Mouse (Mus musculus): ENCODE measurements around the gene Cacna2d3. TPM values are rescaled to one million over a fixed set of nuclear protein-coding genes. Genes with fewer than 3 reads are reported as not detected.

Gene Cacna2d3
- total RNA-seq, 1 experiment = 0.40 TPM

- in situ Hi-C loops (cut with MboI; ENCODE audit: low sequenced_read_pairs in 2 of 2, unreplicated experiment in 2 of 2) = loop anchor here in 1 of 2 experiments (25.0 kb wide), 1 partner anchor 298 kb away; no protein-coding TSS in a partner anchor
- DNase-seq (ENCODE audit: low read depth, low spot score) = no peak
- H3K36me3 ChIP-seq (ENCODE audit: control insufficient read depth, insufficient read depth, low read length, poor library complexity, severe bottlenecking) = no peaks in the 10 kb centered on the region
- no peak overlapping the region for H3K4me3 ChIP-seq (ENCODE audit: insufficient read depth in 1 of 2, low read depth in 1 of 2, low read length in 2 of 2, poor library complexity in 1 of 2, severe bottlenecking in 1 of 2)
- no peak overlapping the region for H3K9ac ChIP-seq (ENCODE audit: insufficient read depth, low read depth, low read length, poor library complexity, severe bottlenecking)
- no peak overlapping the region for H3K27ac ChIP-seq (ENCODE audit: insufficient read depth, low read depth, low read length, poor library complexity, severe bottlenecking)
- no peaks in the 10 kb centered on the region for H3K9me3 ChIP-seq (ENCODE audit: control insufficient read depth, insufficient read depth, low read depth, low read length)
- peaks cover 0 to 5% of the 10 kb centered on the region in 2 experiments; a peak in 2 of 4 replicates for H3K4me1 ChIP-seq (ENCODE audit: control insufficient read depth in 2 of 2, insufficient read depth in 2 of 2, low read length in 2 of 2, poor library complexity in 1 of 2)
- TF ChIP-seq ZNF384 (IDR thresholded peaks at IDR 0.05; ENCODE audit: low read depth, low read length) (no peak), HCFC1 (IDR thresholded peaks at IDR 0.05; ENCODE audit: borderline replicate concordance, insufficient read depth, low read length) (no peak), MAFK (IDR thresholded peaks at IDR 0.05; ENCODE audit: insufficient read depth, low read depth, low read length) (no peak), ZC3H11A (IDR thresholded peaks at IDR 0.05; ENCODE audit: borderline replicate concordance, low read depth, low read length) (no peak), CHD2 (IDR thresholded peaks at IDR 0.05; ENCODE audit: low read depth, low read length) (no peak)
Observed at GRCm38 (mm10) chr14:29435203-29435602, 286.5 kb downstream of the Cacna2d3 start.

- no peak for TF ChIP-seq HCFC1 (IDR thresholded peaks at IDR 0.05; ENCODE audit: borderline replicate concordance, insufficient read depth, low read length)
- no peak for TF ChIP-seq ZNF384 (IDR thresholded peaks at IDR 0.05; ENCODE audit: low read depth, low read length)
- no peak for TF ChIP-seq ZC3H11A (IDR thresholded peaks at IDR 0.05; ENCODE audit: borderline replicate concordance, low read depth, low read length)
- TF ChIP-seq CHD2 (IDR thresholded peaks at IDR 0.05; ENCODE audit: low read depth, low read length) = no peak
- no peak for TF ChIP-seq MAFK (IDR thresholded peaks at IDR 0.05; ENCODE audit: insufficient read depth, low read depth, low read length)
- no peaks in the 10 kb centered on the region for H3K36me3 ChIP-seq (ENCODE audit: control insufficient read depth, insufficient read depth, low read length, poor library complexity, severe bottlenecking)
- in situ Hi-C loops (cut with MboI; ENCODE audit: low sequenced_read_pairs in 2 of 2, unreplicated experiment in 2 of 2) = loop anchor here in 1 of 2 experiments (25.0 kb wide), 1 partner anchor 296 kb away; no protein-coding TSS in a partner anchor
- H3K27ac ChIP-seq (ENCODE audit: insufficient read depth, low read depth, low read length, poor library complexity, severe bottlenecking) = no peak overlapping the region
- no peaks in the 10 kb centered on the region for H3K9me3 ChIP-seq (ENCODE audit: control insufficient read depth, insufficient read depth, low read depth, low read length)
- H3K9ac ChIP-seq (ENCODE audit: insufficient read depth, low read depth, low read length, poor library complexity, severe bottlenecking) = no peak overlapping the region
- H3K4me3 ChIP-seq (ENCODE audit: insufficient read depth in 1 of 2, low read depth in 1 of 2, low read length in 2 of 2, poor library complexity in 1 of 2, severe bottlenecking in 1 of 2) = no peak overlapping the region
- H3K4me1 ChIP-seq (ENCODE audit: control insufficient read depth in 2 of 2, insufficient read depth in 2 of 2, low read length in 2 of 2, poor library complexity in 1 of 2) = peaks cover 0 to 5% of the 10 kb centered on the region in 2 experiments; a peak in 2 of 4 replicates
- no peak for DNase-seq (ENCODE audit: low read depth, low spot score)
Observed at GRCm38 (mm10) chr14:29433716-29434115, 287.9 kb downstream of the Cacna2d3 start.

DNA sequence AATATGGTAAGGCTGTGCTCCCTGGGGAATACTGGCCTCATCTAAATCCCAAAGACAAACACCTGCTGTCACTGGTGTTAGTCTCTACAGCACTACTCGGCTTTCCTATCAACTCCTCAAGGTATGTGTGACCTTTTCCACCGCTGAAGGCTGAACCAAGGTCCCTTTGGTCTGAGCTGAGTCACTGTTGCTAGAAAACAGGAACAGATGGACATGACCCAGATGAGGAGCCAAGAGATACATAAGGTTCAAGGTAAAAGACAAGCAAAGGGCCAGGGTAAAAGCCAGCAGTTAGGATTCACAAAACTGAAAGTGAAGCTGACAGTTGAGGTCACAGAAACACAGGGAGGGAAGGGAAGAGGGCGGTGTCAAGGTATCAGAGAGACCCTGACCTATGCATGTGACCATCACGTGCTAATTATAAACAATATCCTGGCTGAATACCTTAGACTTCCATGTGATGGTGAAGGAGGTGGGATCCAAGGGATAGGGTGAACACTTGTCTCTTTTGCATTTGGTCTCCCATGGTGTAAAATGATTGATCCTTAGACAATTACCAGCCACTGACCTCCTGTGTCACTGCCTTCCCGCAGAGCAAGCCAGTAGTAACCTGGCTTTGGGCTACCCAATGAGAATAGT is 288.5 kb downstream of the Cacna2d3 start:
- TF ChIP-seq MAFK (IDR thresholded peaks at IDR 0.05; ENCODE audit: insufficient read depth, low read depth, low read length) = peak; percentile 89
- no peak for TF ChIP-seq CHD2 (IDR thresholded peaks at IDR 0.05; ENCODE audit: low read depth, low read length)
- in situ Hi-C loops (cut with MboI; ENCODE audit: low sequenced_read_pairs in 2 of 2, unreplicated experiment in 2 of 2) = loop anchor here in 1 of 2 experiments (25.0 kb wide), 1 partner anchor 296 kb away; no protein-coding TSS in a partner anchor
- Histone ChIP-seq H3K27ac (ENCODE audit: insufficient read depth, low read depth, low read length, poor library complexity, severe bottlenecking) (no peak overlapping the region), H3K9me3 (ENCODE audit: control insufficient read depth, insufficient read depth, low read depth, low read length) (no peaks in the 10 kb centered on the region), H3K4me3 (ENCODE audit: insufficient read depth in 1 of 2, low read depth in 1 of 2, low read length in 2 of 2, poor library complexity in 1 of 2, severe bottlenecking in 1 of 2) (no peak overlapping the region), H3K36me3 (ENCODE audit: control insufficient read depth, insufficient read depth, low read length, poor library complexity, severe bottlenecking) (no peaks in the 10 kb centered on the region), H3K9ac (ENCODE audit: insufficient read depth, low read depth, low read length, poor library complexity, severe bottlenecking) (no peak overlapping the region), H3K4me1 (ENCODE audit: control insufficient read depth in 2 of 2, insufficient read depth in 2 of 2, low read length in 2 of 2, poor library complexity in 1 of 2) (peaks cover 0 to 5% of the 10 kb centered on the region in 2 experiments; a peak in 2 of 4 replicates)
- peak; percentile 15 for DNase-seq (ENCODE audit: low read depth, low spot score)

DNA sequence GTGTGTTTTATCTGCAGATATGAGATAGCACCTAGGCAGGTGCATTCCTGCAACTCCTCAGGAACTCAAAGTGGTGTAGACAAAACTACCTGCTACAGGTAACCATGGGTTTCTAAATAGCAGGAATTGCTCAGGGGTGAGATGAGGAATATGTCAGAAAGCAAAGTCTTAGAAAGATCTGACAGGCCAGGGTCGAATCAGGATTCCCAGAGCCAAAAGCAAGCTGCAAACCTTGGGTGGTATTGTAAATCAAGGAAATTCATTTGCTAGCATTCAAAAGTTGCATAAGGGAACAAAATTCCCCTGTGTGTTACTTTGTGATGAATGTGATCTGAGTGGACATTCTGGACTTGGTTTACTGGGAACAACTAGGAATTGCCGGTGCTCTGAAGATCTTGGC is 291.9 kb downstream of the Cacna2d3 start:
- in situ Hi-C loops (cut with MboI; ENCODE audit: low sequenced_read_pairs in 2 of 2, unreplicated experiment in 2 of 2) = loop anchor here in 1 of 2 experiments (25.0 kb wide), 1 partner anchor 292 kb away; no protein-coding TSS in a partner anchor
- H3K4me3 ChIP-seq (ENCODE audit: insufficient read depth in 1 of 2, low read depth in 1 of 2, low read length in 2 of 2, poor library complexity in 1 of 2, severe bottlenecking in 1 of 2) = no peak overlapping the region

More for the DNA sequence above, 291.9 kb downstream of the Cacna2d3 start:
- Histone ChIP-seq H3K9ac (ENCODE audit: insufficient read depth, low read depth, low read length, poor library complexity, severe bottlenecking) (no peak overlapping the region), H3K9me3 (ENCODE audit: control insufficient read depth, insufficient read depth, low read depth, low read length) (no peaks in the 10 kb centered on the region), H3K27ac (ENCODE audit: insufficient read depth, low read depth, low read length, poor library complexity, severe bottlenecking) (no peak overlapping the region), H3K36me3 (ENCODE audit: control insufficient read depth, insufficient read depth, low read length, poor library complexity, severe bottlenecking) (no peaks in the 10 kb centered on the region), H3K4me1 (ENCODE audit: control insufficient read depth in 2 of 2, insufficient read depth in 2 of 2, low read length in 2 of 2, poor library complexity in 1 of 2) (peaks cover 0 to 5% of the 10 kb centered on the region in 2 experiments; a peak in 2 of 4 replicates)
- no peak for TF ChIP-seq HCFC1 (IDR thresholded peaks at IDR 0.05; ENCODE audit: borderline replicate concordance, insufficient read depth, low read length)
- TF ChIP-seq ZC3H11A (IDR thresholded peaks at IDR 0.05; ENCODE audit: borderline replicate concordance, low read depth, low read length) = no peak
- no peak for TF ChIP-seq MAFK (IDR thresholded peaks at IDR 0.05; ENCODE audit: insufficient read depth, low read depth, low read length)
- no peak for TF ChIP-seq CHD2 (IDR thresholded peaks at IDR 0.05; ENCODE audit: low read depth, low read length)
- TF ChIP-seq ZNF384 (IDR thresholded peaks at IDR 0.05; ENCODE audit: low read depth, low read length) = no peak
- DNase-seq (ENCODE audit: low read depth, low spot score) = no peak

All from ES-E14 (cell line).